Mouse (Mus musculus) CD8-positive naive resting alpha-beta T cell, adult 2 months (primary cell): ENCODE results near the gene Nab2.

Experiments used
- DNase-seq, 2 experiments: peaks; one replicate each; pipeline ENCODE4 v3.0.0; 2022; ENCODE audit warnings: low read depth in 2 of 2, low spot score in 2 of 2

Nab2 gene

GRCm38 (mm10) chr10:127668093-127669050 is at the start of gene Nab2:
Gene Nab2, minus strand, starts transcription at chr10:127668568.
- peak; percentile 67 to 77 for DNase-seq

GRCm38 (mm10) chr10:127712736-127713135 is 44.4 kb upstream of the Nab2 start:
- DNase-seq = no peak

- no peak for DNase-seq
Measured at GRCm38 (mm10) chr10:127710331-127710730, 42.0 kb upstream of the Nab2 start.

- DNase-seq = no peak
Measured at GRCm38 (mm10) chr10:127708850-127709370, 40.5 kb upstream of the Nab2 start.

GRCm38 (mm10) chr10:127707721-127708120 is 39.4 kb upstream of the Nab2 start:
- DNase-seq = no peak

- DNase-seq = no peak
Measured at GRCm38 (mm10) chr10:127705783-127706182, 37.4 kb upstream of the Nab2 start.

GRCm38 (mm10) chr10:127704766-127705220 is 36.4 kb upstream of the Nab2 start, which contains the start of gene Myo1a:
Gene Myo1a, plus strand, starts transcription at chr10:127705170.
- no peak for DNase-seq

- DNase-seq = no peak
Measured at GRCm38 (mm10) chr10:127704293-127704692, 35.9 kb upstream of the Nab2 start.

GRCm38 (mm10) chr10:127703299-127703698 is 34.9 kb upstream of the Nab2 start:
- DNase-seq = no peak

- no peak for DNase-seq
Measured at GRCm38 (mm10) chr10:127698966-127699365, 30.6 kb upstream of the Nab2 start.

GRCm38 (mm10) chr10:127695775-127696174 is 27.4 kb upstream of the Nab2 start:
- DNase-seq = no peak

- DNase-seq = peak in 1 of 2 experiments; percentile 9
Measured at GRCm38 (mm10) chr10:127694636-127695035, 26.3 kb upstream of the Nab2 start.

- no peak for DNase-seq
Measured at GRCm38 (mm10) chr10:127691053-127691452, 22.7 kb upstream of the Nab2 start.

GRCm38 (mm10) chr10:127682886-127683285 is 14.5 kb upstream of the Nab2 start:
- no peak for DNase-seq

- DNase-seq = no peak
Measured at GRCm38 (mm10) chr10:127679881-127680280, 11.5 kb upstream of the Nab2 start.

- DNase-seq = no peak
Measured at GRCm38 (mm10) chr10:127679208-127679607, 10.8 kb upstream of the Nab2 start.

GRCm38 (mm10) chr10:127677591-127678336 is 9.4 kb upstream of the Nab2 start:
- peak; percentile 57 to 75 for DNase-seq

GRCm38 (mm10) chr10:127676691-127677548 is 8.6 kb upstream of the Nab2 start:
- DNase-seq = peak; percentile 83 to 86

GRCm38 (mm10) chr10:127675859-127676398 is 7.6 kb upstream of the Nab2 start:
- no peak for DNase-seq

- DNase-seq = peak; percentile 79 to 82
Measured at GRCm38 (mm10) chr10:127674794-127675522, 6.6 kb upstream of the Nab2 start.
